Mouse (Mus musculus): Measurements from ENCODE around the gene Tbc1d12. TPM values are rescaled to one million over a fixed set of nuclear protein-coding genes. Genes with fewer than 3 reads are reported as not detected.

Tbc1d12 gene
- total and polyA plus RNA-seq, 3 experiments: 2.5 to 2.9 TPM; not detected in 1

DNA sequence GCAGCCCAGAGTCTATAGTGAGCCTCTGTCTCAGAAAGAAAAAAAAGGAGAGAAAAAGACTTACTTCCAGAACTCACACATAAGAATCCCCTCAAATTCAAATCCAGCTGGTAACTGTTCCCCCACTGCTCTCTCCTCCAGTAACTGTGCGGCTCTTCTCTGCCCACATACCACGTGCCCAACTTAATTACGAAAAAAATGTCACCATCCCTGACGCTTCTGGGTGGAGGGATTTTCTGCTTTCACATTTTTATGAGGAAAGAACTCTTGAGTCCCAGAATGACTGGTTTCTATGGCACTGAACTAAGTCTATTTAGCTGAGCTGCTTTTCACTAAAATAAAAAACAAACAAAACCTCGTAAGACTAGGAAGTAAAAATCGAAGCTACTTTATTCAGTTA lies 48.6 kb upstream of the Tbc1d12 start:
- Histone ChIP-seq H3K9me3 (replicated peaks; ENCODE audit: insufficient read depth, low read length) (no peaks in the 10 kb centered on the region), H3K27ac (ENCODE audit: control insufficient read depth, low read depth, low read length) (no peak overlapping the region)

DNA sequence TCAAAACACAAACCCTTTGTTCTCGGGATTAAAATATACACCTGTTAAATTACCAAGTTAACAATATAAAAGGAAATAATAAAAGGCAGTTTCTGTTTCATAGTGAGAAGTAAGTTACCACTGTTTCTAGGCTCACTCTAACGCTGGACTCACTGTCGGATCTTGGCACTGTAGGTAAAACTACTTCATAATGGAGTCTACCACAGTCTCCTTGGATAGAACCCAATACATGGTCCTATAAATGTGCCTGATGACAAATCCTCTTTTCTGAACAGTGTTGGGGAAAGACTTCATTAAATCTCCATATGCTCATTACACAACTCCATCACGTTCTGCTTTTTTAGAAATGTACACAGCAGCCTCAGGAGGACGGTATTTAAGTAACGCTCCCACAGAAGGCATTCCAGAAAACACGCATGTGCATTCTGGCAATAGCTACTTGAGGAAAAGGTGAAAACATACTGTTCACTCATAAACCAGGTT lies 42.8 kb upstream of the Tbc1d12 start:
- Histone ChIP-seq H3K4me1 (ENCODE audit: control insufficient read depth in 1 of 2, insufficient read depth in 2 of 2, low read length in 2 of 2) (no peaks in the 10 kb centered on the region), H3K36me3 (ENCODE audit: control insufficient read depth in 1 of 2, insufficient read depth in 2 of 2, low read length in 2 of 2) (peaks cover 0 to 36% of the 10 kb centered on the region in 2 experiments; a peak in 2 of 4 replicates), H3K9ac (ENCODE audit: control insufficient read depth, low read depth, low read length, poor library complexity, severe bottlenecking) (no peak overlapping the region), H3K9me3 (replicated peaks; ENCODE audit: insufficient read depth, low read length) (no peaks in the 10 kb centered on the region), H3K4me3 (ENCODE audit: control insufficient read depth in 1 of 2, insufficient read depth in 1 of 2, low read depth in 2 of 2, low read length in 2 of 2) (no peak overlapping the region), H3K79me2 (ENCODE audit: control insufficient read depth, insufficient read depth, low read length, poor library complexity) (no peaks in the 10 kb centered on the region), H3K27ac (ENCODE audit: control insufficient read depth, low read depth, low read length) (no peak overlapping the region), H3K27me3 (ENCODE audit: control insufficient read depth in 1 of 2, insufficient read depth in 2 of 2, low read length in 2 of 2) (no peaks in the 10 kb centered on the region)
- TF ChIP-seq MYB (IDR thresholded peaks at IDR 0.05; ENCODE audit: low read depth, low read length): no peak
- no peak for TF ChIP-seq RAD21 (IDR thresholded peaks at IDR 0.05; ENCODE audit: low read depth, low read length)
- no peak for TF ChIP-seq MYC (IDR thresholded peaks at IDR 0.05; ENCODE audit: low read depth, low read length)
- TF ChIP-seq CHD1 (IDR thresholded peaks at IDR 0.05; ENCODE audit: low read depth, low read length): no peak
- no peak for TF ChIP-seq BHLHE40 (IDR thresholded peaks at IDR 0.05; ENCODE audit: borderline replicate concordance, low read depth, low read length)
- no peak for TF ChIP-seq POLR2AphosphoS5 (IDR thresholded peaks at IDR 0.05; ENCODE audit: borderline replicate concordance, low read depth, low read length)
- no peak for TF ChIP-seq MEF2A (IDR thresholded peaks at IDR 0.05; ENCODE audit: extremely low read depth, insufficient replicate concordance, low read depth, low read length, poor library complexity, severe bottlenecking)
- no peak for TF ChIP-seq ZC3H11A (IDR thresholded peaks at IDR 0.05; ENCODE audit: low read depth, low read length)
- no peak for TF ChIP-seq CTCF (IDR thresholded peaks at IDR 0.05 in 2 of 3, conservative IDR thresholded peaks at IDR 0.05 in 1 of 3; ENCODE audit: control insufficient read depth in 1 of 3, insufficient read depth in 1 of 3, low read depth in 2 of 3, low read length in 3 of 3, poor library complexity in 1 of 3, severe bottlenecking in 1 of 3)
- TF ChIP-seq ZNF384 (IDR thresholded peaks at IDR 0.05; ENCODE audit: low read depth, low read length): no peak
- no peak for TF ChIP-seq USF2 (IDR thresholded peaks at IDR 0.05; ENCODE audit: borderline replicate concordance in 1 of 2, insufficient read depth in 1 of 2, low read depth in 1 of 2, low read length in 2 of 2)
- no peak for TF ChIP-seq CHD2 (IDR thresholded peaks at IDR 0.05; ENCODE audit: low read length)
- TF ChIP-seq MAZ (IDR thresholded peaks at IDR 0.05; ENCODE audit: low read depth, low read length): no peak
- no peak for TF ChIP-seq NELFE (IDR thresholded peaks at IDR 0.05; ENCODE audit: low read depth, low read length)
- no peak for TF ChIP-seq HCFC1 (IDR thresholded peaks at IDR 0.05; ENCODE audit: low read depth, low read length)
- no peak for TF ChIP-seq GATA1 (IDR thresholded peaks at IDR 0.05; ENCODE audit: low read depth, low read length)
- DNase-seq (ENCODE audit: low read depth, low spot score): no peak

More for the DNA sequence above, 48.6 kb upstream of the Tbc1d12 start:
- Histone ChIP-seq H3K9ac (ENCODE audit: control insufficient read depth, low read depth, low read length, poor library complexity, severe bottlenecking) (no peak overlapping the region), H3K4me3 (ENCODE audit: control insufficient read depth in 1 of 2, insufficient read depth in 1 of 2, low read depth in 2 of 2, low read length in 2 of 2) (no peak overlapping the region), H3K27me3 (ENCODE audit: control insufficient read depth in 1 of 2, insufficient read depth in 2 of 2, low read length in 2 of 2) (no peaks in the 10 kb centered on the region), H3K36me3 (ENCODE audit: control insufficient read depth in 1 of 2, insufficient read depth in 2 of 2, low read length in 2 of 2) (peaks cover 0 to 16% of the 10 kb centered on the region in 2 experiments; a peak in 2 of 4 replicates), H3K79me2 (ENCODE audit: control insufficient read depth, insufficient read depth, low read length, poor library complexity) (no peaks in the 10 kb centered on the region), H3K4me1 (ENCODE audit: control insufficient read depth in 1 of 2, insufficient read depth in 2 of 2, low read length in 2 of 2) (no peaks in the 10 kb centered on the region)
- no peak for DNase-seq (ENCODE audit: low read depth, low spot score)
- no peak for TF ChIP-seq E2F4 (IDR thresholded peaks at IDR 0.05; ENCODE audit: borderline replicate concordance, low read depth, low read length)
- no peak for TF ChIP-seq ZC3H11A (IDR thresholded peaks at IDR 0.05; ENCODE audit: low read depth, low read length)
- TF ChIP-seq RCOR1 (IDR thresholded peaks at IDR 0.05; ENCODE audit: low read depth, low read length): no peak
- no peak for TF ChIP-seq EP300 (IDR thresholded peaks at IDR 0.05; ENCODE audit: low read depth in 1 of 2, low read length in 2 of 2)
- TF ChIP-seq USF2 (IDR thresholded peaks at IDR 0.05; ENCODE audit: borderline replicate concordance in 1 of 2, insufficient read depth in 1 of 2, low read depth in 1 of 2, low read length in 2 of 2): no peak
- TF ChIP-seq POLR2AphosphoS2 (IDR thresholded peaks at IDR 0.05; ENCODE audit: low read length): no peak
- no peak for TF ChIP-seq ETS1 (IDR thresholded peaks at IDR 0.05; ENCODE audit: low read depth, low read length)
- no peak for TF ChIP-seq MEF2A (IDR thresholded peaks at IDR 0.05; ENCODE audit: extremely low read depth, insufficient replicate concordance, low read depth, low read length, poor library complexity, severe bottlenecking)
- TF ChIP-seq RAD21 (IDR thresholded peaks at IDR 0.05; ENCODE audit: low read depth, low read length): no peak
- no peak for TF ChIP-seq TAL1 (IDR thresholded peaks at IDR 0.05; ENCODE audit: low read length)
- TF ChIP-seq NELFE (IDR thresholded peaks at IDR 0.05; ENCODE audit: low read depth, low read length): no peak
- no peak for TF ChIP-seq CTCF (IDR thresholded peaks at IDR 0.05 in 2 of 3, conservative IDR thresholded peaks at IDR 0.05 in 1 of 3; ENCODE audit: control insufficient read depth in 1 of 3, insufficient read depth in 1 of 3, low read depth in 2 of 3, low read length in 3 of 3, poor library complexity in 1 of 3, severe bottlenecking in 1 of 3)
- no peak for TF ChIP-seq USF1 (IDR thresholded peaks at IDR 0.05; ENCODE audit: low read depth, low read length)
- no peak for TF ChIP-seq TBP (IDR thresholded peaks at IDR 0.05; ENCODE audit: low read depth, low read length)

All from MEL (cell line).